Mouse (Mus musculus): Measurements from ENCODE around the gene Gsg1l2.

Gene Gsg1l2

DNA sequence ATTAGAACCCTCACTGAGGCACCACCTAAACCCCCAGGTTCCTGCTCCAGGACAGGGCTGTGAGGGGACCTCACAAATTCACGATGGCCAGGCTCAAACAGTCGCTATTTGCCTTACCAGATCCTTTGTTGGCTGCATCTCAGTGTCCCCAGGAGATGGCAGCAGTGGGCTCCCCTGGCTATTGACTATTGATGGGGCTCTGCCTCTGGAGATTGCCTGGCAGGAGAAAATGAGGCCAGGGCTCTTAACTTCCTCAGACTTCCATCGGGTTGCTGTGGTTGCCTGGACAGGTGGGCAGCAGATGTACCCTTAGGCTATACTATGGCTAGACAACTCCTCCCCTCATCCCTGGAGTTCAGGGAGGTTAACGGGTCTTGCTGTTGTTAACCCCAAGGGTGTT is 45.8 kb downstream of the Gsg1l2 start:
- DNase-seq, result peak; percentile 33

- peak; percentile 67 for DNase-seq
Measured at GRCm38 (mm10) chr11:67821560-67821959, 47.2 kb downstream of the Gsg1l2 start.

DNA sequence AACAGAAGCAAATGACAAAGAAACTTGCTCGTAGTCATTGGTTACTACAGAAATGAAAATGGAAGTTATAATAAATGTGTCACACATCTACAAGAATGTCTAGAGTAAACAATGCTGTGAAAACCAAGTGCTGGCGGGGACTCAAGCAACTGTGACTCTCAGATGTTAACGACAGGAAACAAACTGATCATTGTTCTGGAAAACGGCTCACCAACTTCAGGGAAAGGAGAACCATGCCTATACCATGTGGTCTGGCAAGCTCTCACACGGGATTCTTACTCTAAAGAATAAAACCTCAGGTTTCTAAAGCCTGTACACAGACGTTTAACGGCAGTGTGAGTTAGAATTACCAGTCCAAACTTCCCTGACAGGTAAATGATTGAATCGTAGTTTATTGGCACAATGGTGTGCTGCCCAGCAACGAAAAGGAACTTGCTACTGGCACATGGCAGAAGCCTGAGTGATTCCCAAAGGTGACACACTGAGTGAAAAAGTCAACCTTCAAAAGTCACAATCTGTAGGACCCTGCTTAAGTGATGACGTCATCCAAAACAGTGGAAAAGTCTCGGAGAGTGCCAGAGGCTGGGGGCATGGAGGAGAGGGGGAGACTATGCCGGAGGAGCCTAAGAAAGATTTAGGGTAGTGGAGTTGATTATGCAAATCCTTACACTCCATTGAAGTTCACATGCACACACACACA is 54.1 kb downstream of the Gsg1l2 start:
- DNase-seq, result no peak

GRCm38 (mm10) chr11:67829530-67829929 is 55.1 kb downstream of the Gsg1l2 start:
- no peak for DNase-seq

- no peak for DNase-seq
Measured at GRCm38 (mm10) chr11:67831820-67832219, 57.4 kb downstream of the Gsg1l2 start.

DNA sequence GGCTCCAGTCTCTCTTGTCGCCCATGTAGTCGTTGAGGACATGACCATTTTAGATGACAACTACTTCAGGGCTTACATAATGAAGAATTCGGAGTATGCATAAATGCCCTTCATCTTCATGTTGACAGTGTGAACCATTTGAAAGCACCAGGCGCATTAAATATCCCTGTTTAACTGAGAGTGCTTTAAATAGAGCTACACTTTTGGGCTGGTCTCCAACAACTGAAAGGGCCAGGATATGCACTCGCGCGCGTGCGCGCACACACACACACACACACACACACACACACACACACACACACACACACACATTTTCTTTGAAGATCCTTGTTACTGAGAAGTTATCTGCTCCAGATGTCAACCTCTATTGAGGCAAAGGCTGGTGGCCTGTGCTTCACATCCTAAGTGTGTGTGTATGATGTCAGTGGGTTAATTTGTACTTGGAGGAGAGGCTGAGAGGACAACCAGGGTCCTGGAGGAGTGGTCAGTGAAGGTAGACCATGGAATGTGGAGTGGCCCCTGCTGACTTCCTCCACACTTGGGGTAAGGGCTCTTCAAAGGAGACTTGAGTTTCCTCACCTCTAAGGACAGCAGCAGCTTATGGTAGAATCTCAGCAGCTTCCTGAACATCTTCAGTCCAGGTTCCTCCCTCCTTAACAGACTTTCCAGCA is 61.1 kb downstream of the Gsg1l2 start:
- DNase-seq, result no peak

All from layer of hippocampus, adult 9-11 months (tissue).